Mouse (Mus musculus) left cerebral cortex, postnatal 10 days (tissue): Measurements from ENCODE around the gene Tmem234. TPM values are rescaled to one million over a fixed set of nuclear protein-coding genes. Genes with fewer than 3 reads are reported as not detected.
"Not testable (repeated sequence)": the region's sequence is repeated elsewhere in the genome, so short reads cannot be mapped to it uniquely, and the experiment has no call there.

Experiments
- DNase-seq, 2 experiments: peaks; one replicate each; pipeline ENCODE4 v3.0.0; 2021 to 2022; ENCODE audit warnings: low spot score in 2 of 2, mixed read lengths in 1 of 2; ENCODE audit errors: extremely low spot score in 1 of 2
- intact Hi-C: fragments of 180-260 bp; cut with DNase I; formaldehyde crosslinking; loops from one replicate; pipeline ENCODE4 v1.15.1; 2025
- total RNA-seq, 2 experiments: library from RNA; stranded (reverse); gene quantifications; 2 replicates each; pipeline ENCODE4 v1.2.3; 2021

Gene Tmem234
- 100 to 1,000 TPM; 110 TPM for total RNA-seq

DNA sequence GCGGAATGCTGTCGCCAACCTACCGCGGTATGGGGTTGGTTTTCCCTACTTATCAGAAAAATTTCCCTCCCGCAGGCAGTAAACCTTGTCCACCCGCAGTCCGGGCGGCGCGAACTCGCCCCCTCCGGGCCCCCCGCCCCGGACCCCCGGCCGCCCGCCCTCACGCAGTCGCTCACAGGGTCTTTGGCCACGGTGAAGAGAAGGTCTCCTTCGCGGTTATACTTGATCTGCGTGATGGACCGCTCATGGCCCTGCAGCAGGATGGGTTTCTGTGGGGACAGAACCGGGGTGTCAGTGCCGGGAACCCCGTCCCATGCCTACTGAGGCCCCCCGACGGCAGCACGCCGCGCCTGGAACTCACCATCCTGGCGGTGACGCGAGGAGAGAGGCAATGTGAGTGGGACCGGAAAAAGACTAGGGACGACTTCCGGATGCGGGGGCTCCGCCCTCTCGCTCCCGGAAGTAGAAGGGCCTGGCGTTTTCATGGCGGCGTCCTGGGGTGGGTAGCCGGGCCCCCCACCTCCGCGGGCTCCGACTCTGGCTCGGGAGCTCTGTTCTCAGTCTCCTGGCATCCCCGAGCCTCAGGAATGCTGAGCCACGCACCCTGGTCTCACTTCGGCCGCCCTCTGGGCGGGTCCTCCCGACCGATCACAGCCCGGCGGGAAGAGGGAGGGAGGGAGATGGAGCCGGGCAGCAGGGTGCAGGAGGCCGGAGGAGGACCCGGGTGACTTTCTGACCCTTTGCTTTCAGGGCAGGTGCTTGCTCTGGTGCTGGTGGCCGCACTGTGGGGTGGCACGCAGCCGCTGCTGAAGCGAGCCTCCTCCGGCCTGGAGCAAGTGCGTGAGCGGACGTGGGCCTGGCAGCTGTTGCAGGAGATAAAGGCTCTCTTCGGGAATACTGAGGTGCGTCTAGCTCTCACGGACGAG lies at the start of gene Tmem234, which contains the start of gene Eif3i:
Gene Tmem234 (plus strand): TSS at position 436 of the 926 bp plus-strand sequence.
Gene Eif3i (minus strand): TSS at position 416 of the 926 bp plus-strand sequence.
- peak; percentile 81 to 90 for DNase-seq
- intact Hi-C loops = no loop called here

- intact Hi-C loops, DNase-seq: not testable (repeated sequence)
These were observed 46.0 kb upstream of the Tmem234 start for GRCm38 (mm10) chr4:129554512-129554911.

DNA sequence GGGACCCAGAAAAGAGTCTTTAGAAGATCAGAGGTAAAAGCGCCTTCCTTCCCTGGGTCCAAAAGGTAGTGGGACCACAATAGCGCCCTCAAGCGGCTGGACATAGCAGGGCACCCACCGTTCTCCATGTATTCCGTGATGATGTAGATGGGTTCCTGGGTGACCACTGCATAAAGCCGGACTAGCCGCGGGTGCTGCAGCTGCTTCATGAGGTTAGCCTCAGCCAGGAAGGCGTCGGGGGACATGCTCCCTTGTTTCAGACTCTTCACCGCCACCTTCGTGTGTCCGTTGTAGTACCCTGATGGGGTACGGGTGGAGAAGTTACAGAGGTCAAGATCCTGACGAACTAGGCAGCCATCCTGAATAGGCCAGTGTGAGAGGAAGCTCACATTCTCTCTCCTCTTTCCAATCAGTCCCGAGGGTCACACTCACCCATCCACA lies 45.0 kb upstream of the Tmem234 start:
- peak in 1 of 2 experiments; percentile 64 for DNase-seq
- intact Hi-C loops = no loop called here

- DNase-seq = peak in 1 of 2 experiments; percentile 39
- intact Hi-C loops = no loop called here
These were observed 44.5 kb upstream of the Tmem234 start for GRCm38 (mm10) chr4:129555862-129556531.

DNA sequence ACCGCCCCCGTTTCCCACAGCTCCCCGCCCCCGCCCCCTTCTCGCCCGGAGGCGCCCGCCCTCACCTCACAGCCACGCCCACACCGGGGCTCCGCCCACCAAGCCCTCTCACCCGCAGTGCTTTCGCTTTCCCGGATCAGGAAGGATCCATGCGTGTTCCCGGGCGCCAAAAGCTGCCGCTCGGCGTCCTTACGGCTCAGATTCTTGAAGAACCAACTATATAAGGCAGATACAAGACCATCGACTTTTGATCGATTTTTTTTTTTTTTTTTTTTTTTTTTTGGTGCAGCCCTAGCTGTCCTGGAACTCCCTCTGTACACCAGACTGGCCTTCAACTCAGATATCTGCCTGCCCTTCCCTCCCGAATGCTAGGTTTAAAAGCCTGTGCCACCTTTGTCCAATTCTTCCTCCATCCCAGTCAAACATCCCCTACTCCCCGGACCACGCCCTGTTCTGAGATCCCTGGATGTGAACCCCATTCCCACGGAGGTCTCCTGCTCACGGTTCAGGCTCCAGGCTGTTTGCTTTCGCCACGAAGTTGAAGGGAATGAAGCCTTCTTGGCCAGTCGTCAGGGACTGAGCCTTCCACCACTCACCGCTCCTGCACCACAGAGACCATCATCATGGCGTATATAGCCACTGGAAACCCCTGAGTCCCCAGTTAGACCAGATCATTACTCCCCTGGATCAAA lies 43.8 kb upstream of the Tmem234 start:
- DNase-seq = peak; percentile 78 to 93
- intact Hi-C loops = no loop called here

DNA sequence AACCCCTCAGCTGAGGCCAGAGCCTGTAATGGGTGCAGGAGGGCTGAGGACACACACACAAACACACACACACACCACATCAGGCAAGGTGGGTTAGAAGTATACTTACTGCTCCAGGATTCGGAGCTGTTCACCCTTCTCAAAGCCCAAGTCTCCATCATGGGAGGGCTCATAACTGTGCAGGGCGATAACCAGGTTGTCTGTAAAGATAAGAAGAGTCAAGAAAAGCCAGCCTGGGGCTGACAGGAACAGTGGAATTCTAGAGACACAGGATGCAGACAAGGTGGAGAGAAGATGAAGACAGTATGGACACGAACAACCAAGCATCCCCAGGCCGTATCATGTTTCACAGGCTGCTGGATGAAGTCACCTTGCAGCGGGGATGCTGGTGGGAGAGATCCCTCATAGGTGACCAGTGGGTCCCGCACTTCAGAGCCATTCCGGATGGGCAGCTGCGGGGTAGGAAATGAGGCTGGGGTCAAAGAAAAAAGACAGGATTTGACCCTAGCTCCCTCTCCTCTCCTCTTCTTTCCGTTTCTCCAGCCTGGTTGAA lies 43.1 kb upstream of the Tmem234 start:
- no peak for DNase-seq
- intact Hi-C loops = no loop called here

GRCm38 (mm10) chr4:129558321-129558955 lies 42.0 kb upstream of the Tmem234 start:
- intact Hi-C loops = no loop called here
- peak in 1 of 2 experiments; percentile 32 for DNase-seq

GRCm38 (mm10) chr4:129561184-129561583 lies 39.3 kb upstream of the Tmem234 start:
- no peak for DNase-seq
- intact Hi-C loops = no loop called here

- DNase-seq = no peak
- intact Hi-C loops = no loop called here
These were observed 36.8 kb upstream of the Tmem234 start for GRCm38 (mm10) chr4:129563718-129564117.

DNA sequence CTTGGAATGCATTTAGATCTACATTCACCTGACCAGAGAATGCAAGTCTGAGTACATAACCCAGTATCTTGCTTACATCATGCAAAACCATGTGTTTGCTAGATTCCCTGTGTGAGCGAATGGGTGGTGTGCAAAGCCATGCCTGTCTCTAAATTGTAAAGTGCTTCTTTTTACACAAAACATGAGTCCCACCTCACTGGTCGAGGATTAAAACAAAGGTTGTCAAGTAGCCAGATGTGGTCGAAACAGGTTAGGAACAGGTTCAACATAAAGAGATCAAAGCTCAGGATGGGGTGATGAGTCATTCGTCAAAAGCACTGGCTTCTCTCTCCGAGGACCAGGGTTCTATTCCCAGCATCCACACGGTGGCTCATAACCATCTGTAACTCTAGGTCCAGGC lies 35.3 kb upstream of the Tmem234 start:
- intact Hi-C loops = no loop called here
- DNase-seq = no peak

- intact Hi-C loops = no loop called here
- DNase-seq = no peak
These were observed 32.1 kb upstream of the Tmem234 start for GRCm38 (mm10) chr4:129568366-129568765.

DNA sequence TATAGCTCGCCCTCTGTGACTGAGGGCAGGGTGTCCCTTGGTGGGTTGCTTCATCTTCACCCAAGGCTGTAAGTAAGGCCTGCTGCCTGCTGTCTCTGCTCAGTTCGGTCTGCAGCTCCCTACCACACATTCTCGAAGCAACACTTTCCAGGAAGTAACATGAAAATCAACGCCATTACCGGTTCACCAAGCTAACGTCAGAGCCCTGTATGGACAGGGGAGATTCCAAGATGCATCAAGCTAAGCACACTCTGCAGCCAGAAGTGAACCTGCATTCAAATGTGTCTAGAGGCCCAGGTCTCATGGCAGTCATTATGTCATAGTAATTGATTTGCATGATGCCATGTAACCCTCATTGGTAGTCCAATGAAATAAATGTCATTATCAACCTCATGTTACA lies 30.4 kb upstream of the Tmem234 start:
- DNase-seq = no peak
- intact Hi-C loops = no loop called here

- no peak for DNase-seq
- intact Hi-C loops = no loop called here
These were observed 28.9 kb upstream of the Tmem234 start for GRCm38 (mm10) chr4:129571551-129572084.

GRCm38 (mm10) chr4:129572236-129573092 lies 28.0 kb upstream of the Tmem234 start:
- intact Hi-C loops = no loop called here
- no peak for DNase-seq

DNA sequence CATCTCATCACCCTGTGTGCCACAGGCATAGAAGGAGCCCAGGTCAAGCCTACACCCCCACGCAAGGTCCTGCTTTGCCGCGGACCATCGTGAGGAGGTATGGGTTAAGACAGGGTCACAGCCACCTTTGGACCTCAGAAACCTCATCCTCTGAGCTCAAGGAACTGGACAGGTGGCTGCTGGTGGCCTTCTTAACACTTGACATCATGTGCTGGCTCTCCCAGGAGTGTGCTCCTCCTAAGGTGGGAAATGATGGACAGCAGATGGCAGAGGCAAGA lies 27.4 kb upstream of the Tmem234 start:
- intact Hi-C loops = no loop called here
- DNase-seq = no peak

GRCm38 (mm10) chr4:129573430-129573829 lies 27.0 kb upstream of the Tmem234 start, which contains the start of gene Lck:
TSS of gene Lck (minus strand) at chr4:129573641.
- no peak for DNase-seq
- intact Hi-C loops = no loop called here

DNA sequence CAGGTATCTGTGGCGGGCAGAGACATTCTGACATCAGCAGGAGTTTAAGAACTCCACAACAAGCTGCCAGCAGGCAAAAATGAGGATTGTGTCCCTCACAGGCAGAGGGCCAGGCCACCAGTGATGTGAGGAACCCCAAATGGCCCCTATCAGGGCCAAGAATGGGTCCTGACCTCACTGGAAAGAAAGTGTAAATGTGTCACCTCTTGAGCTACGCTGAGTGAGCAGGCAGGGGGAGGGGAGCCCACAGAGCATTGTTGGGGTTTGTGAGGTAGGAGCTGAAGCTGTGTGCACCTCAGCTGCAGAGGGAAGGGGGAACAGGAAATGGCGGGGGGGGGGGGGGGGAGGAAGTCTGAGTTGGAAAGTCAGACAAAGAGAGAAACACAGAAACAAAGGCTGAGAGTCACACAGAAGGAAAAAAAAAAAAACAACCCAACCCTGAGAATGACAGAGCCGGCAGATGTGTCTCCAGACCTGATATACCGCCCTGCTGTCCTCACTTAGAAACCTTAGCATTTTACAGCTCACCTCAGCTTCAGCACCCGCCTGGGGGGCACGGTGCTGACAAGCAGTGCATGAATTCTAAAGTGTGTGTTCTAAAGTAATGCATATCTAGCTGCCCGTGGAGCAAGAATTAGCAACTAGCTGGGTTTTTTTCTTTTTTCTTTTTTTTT lies 25.2 kb upstream of the Tmem234 start:
- intact Hi-C loops = no loop called here
- peak in 1 of 2 experiments; percentile 41 for DNase-seq
